Mouse (Mus musculus) MEL (cell line): ENCODE measurements at regions not wholly inside any gene's neighbourhood (a gene's known extent, or its start where the extent isn't known, plus 50 kb on each side); places are given as distances from the start of the nearest gene placed in this dataset.

ENCODE experiments used
- CTCF ChIP-seq, 3 experiments: IDR thresholded peaks in 2 of 3; conservative IDR thresholded peaks in 1 of 3; 2 replicates each; pipeline ENCODE4 v1.5.1; 2011 to 2012; ENCODE audit warnings: low read length in 3 of 3, low read depth in 2 of 3, mild to moderate bottlenecking in 2 of 3, improper control_type of control experiment in 1 of 3, inconsistent platforms in 1 of 3, mixed read lengths in 1 of 3, moderate library complexity in 1 of 3; ENCODE audit not compliant: control insufficient read depth in 1 of 3, insufficient read depth in 1 of 3, poor library complexity in 1 of 3, severe bottlenecking in 1 of 3
- POLR2A ChIP-seq, 2 experiments: IDR thresholded peaks; 2 replicates each; pipeline ENCODE4 v1.6.1; 2011 to 2012; ENCODE audit warnings: low read length in 2 of 2, mild to moderate bottlenecking in 2 of 2, control low read depth in 1 of 2, improper control_type of control experiment in 1 of 2, low read depth in 1 of 2, moderate library complexity in 1 of 2; ENCODE audit not compliant: control insufficient read depth in 1 of 2, insufficient read depth in 1 of 2, poor library complexity in 1 of 2
- RCOR1 ChIP-seq: IDR thresholded peaks from 2 replicates; pipeline ENCODE4 v1.6.1; 2012; ENCODE audit warnings: low read depth, mild to moderate bottlenecking, inconsistent platforms, low read length, improper control_type of control experiment

DNA sequence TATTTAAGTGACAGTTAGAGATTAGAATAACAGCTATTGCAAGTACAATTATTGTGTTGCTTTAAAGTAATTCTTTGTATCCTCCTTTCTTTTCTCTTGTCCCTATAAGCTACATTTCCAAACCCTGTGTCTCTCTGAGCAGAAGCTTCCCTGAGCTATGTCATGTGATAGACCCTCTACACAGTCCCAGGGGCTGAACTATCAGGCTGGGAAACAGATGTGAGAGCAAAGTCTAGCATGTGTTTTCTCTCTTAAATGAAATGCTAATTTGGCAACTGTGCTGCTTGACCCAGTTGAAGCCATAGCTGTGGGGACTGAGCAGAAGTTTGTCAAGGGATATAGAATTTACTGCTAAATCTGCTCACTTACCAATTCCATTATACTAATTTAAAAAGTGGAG, 1389.9 kb downstream of the Defb40 start:
- TF ChIP-seq RCOR1, result no peak
- no peak for TF ChIP-seq CTCF (IDR thresholded peaks at IDR 0.05 in 2 of 3, conservative IDR thresholded peaks at IDR 0.05 in 1 of 3; ENCODE audit: control insufficient read depth in 1 of 3, insufficient read depth in 1 of 3, low read depth in 2 of 3, low read length in 3 of 3, poor library complexity in 1 of 3, severe bottlenecking in 1 of 3)
- no peak for TF ChIP-seq POLR2A (IDR thresholded peaks at IDR 0.05; ENCODE audit: control insufficient read depth in 1 of 2, insufficient read depth in 1 of 2, low read depth in 1 of 2, low read length in 2 of 2, poor library complexity in 1 of 2)
